Mouse (Mus musculus) small intestine, adult 2 months (tissue): Measurements from ENCODE around the gene Micu1.

Experiments
- CTCF ChIP-seq: fragments of 200-500 bp; IDR thresholded peaks from 2 replicates; pipeline ENCODE4 v1.5.1; 2012; ENCODE audit warnings: low read depth, mild to moderate bottlenecking, control low read depth, inconsistent platforms, low read length, moderate library complexity, mixed read lengths; ENCODE audit not compliant: insufficient replicate concordance, insufficient read length; ENCODE audit errors: extremely low read depth
- POLR2A ChIP-seq: fragments of 200-500 bp; IDR thresholded peaks from 2 replicates; pipeline ENCODE4 v1.6.1; 2012; ENCODE audit warnings: low read depth, mild to moderate bottlenecking, control low read depth, inconsistent platforms, low read length, moderate library complexity

GRCm38 (mm10) chr10:59896911-59897331 lies 194.6 kb downstream of the Micu1 start:
- TF ChIP-seq POLR2A (no peak), CTCF (no peak)
